Mouse (Mus musculus) heart, embryonic 16.5 days (tissue): ENCODE data around the gene Vat1l. TPM values are rescaled to one million over a fixed set of nuclear protein-coding genes. Genes with fewer than 3 reads are reported as not detected.

Experiments
- ATAC-seq: fragments of 200-750 bp; cut with Nextera tagmentation; replicated peaks from 2 replicates; pipeline ENCODE4 v1.8.0; 2017; ENCODE audit warnings: moderate number of reproducible peaks; ENCODE audit not compliant: insufficient read depth, low FRiP score; ENCODE audit errors: extremely low read depth
- H3K27ac ChIP-seq: fragments of 300-500 bp; sonication (generic); 2 replicates; pipeline ENCODE4 v1.5.1; 2014; ENCODE audit warnings: mild to moderate bottlenecking, low read length, control low read depth, moderate library complexity
- H3K27me3 ChIP-seq: fragments of 300-500 bp; sonication (generic); 2 replicates; pipeline ENCODE4 v1.6.1; 2014; ENCODE audit warnings: low read length, mixed read lengths; ENCODE audit not compliant: control insufficient read depth, insufficient read depth
- H3K36me3 ChIP-seq: fragments of 300-500 bp; sonication (generic); 2 replicates; pipeline ENCODE4 v1.6.1; 2014; ENCODE audit not compliant: control insufficient read depth, insufficient read depth
- H3K4me1 ChIP-seq: fragments of 300-500 bp; sonication (generic); 2 replicates; pipeline ENCODE4 v1.6.1; 2014; ENCODE audit warnings: low read length, mixed read lengths; ENCODE audit not compliant: control insufficient read depth, insufficient read depth
- H3K4me2 ChIP-seq: fragments of 300-500 bp; sonication (generic); 2 replicates; pipeline ENCODE4 v1.6.1; 2014; ENCODE audit warnings: low read depth, mild to moderate bottlenecking, control low read depth, low read length
- H3K4me3 ChIP-seq: fragments of 300-500 bp; sonication (generic); 2 replicates; pipeline ENCODE4 v1.5.1; 2014; ENCODE audit warnings: mild to moderate bottlenecking, control low read depth, low read length
- H3K9ac ChIP-seq: fragments of 300-500 bp; sonication (generic); 2 replicates; pipeline ENCODE4 v1.6.1; 2014; ENCODE audit warnings: low read length, control low read depth
- H3K9me3 ChIP-seq: fragments of 300-500 bp; sonication (generic); replicated peaks from 2 replicates; pipeline ENCODE4 v1.6.1; 2016; ENCODE audit warnings: low read length; ENCODE audit not compliant: control insufficient read depth
- WGBS: fragments of 180-500 bp; shearing (Covaris S2); extraction: QIAGEN DNeasy Blood & Tissue Kit; methylation state at CpG from one replicate; pipeline ENCODE4 v1.1.7; 2014; 5-methylcytosine and 5-hydroxymethylcytosine counted together
- polyA plus RNA-seq: library from polyadenylated mRNA; unstranded; fragments of >200 nt; fragmentation: Nextera tagmentation; extraction: Ambion mirVana; gene quantifications from 2 replicates; pipeline ENCODE4 v1.2.1, GENCODE M21; 2015

Gene Vat1l
- polyA plus RNA-seq, 1 experiment from 2014 or later, result 0.41 TPM

DNA sequence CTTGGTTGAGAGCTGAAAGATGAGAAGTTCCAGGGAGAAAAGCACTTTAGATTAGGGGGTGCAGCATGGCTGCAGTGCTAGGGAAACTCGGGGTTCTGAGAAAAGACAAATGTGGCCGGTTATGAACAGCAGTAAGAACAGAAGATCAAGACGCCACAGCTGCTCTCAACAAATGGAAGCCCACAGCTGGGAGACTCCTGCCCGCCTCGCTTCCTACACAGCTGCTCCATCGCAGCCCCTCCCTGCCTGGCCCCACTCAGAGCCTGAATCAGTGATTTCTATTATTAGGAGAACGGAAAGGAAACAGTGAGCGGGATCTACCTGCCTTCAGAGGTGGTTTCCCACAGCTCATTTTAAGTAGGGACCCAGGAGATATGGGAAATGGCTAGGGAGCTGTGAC is 69.1 kb downstream of the Vat1l start:
- no peak overlapping the region for H3K9ac ChIP-seq
- 67% methylated on average over 8 of the region's 8 CpGs for WGBS
- H3K4me3 ChIP-seq, result no peak overlapping the region
- no peaks in the 10 kb centered on the region for H3K36me3 ChIP-seq
- H3K27ac ChIP-seq, result no peak overlapping the region
- no peak for ATAC-seq
- H3K9me3 ChIP-seq, result no peaks in the 10 kb centered on the region
- H3K4me2 ChIP-seq, result no peak overlapping the region
- no peaks in the 10 kb centered on the region for H3K4me1 ChIP-seq
- no peaks in the 10 kb centered on the region for H3K27me3 ChIP-seq

DNA sequence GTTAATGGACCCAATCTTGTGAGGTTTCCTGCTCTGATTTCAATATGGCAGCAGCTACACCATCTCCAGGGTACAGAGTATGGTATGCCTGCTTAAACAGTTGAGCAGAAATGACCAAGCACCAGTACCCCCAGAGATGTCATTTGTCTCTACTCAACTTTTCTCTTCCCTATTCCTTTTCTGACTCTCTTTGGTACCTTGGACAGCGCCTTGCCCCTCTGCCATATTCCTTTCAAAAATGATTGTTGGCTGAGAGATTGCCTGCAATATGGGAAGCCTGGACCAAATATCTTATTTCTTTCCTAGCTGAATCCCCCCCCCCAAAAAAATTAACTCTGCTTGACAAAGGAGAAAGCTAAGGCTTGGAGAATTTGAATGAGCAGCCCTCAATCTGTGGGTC is 75.7 kb downstream of the Vat1l start:
- no peaks in the 10 kb centered on the region for H3K27me3 ChIP-seq
- no peaks in the 10 kb centered on the region for H3K4me1 ChIP-seq
- no peak overlapping the region for H3K4me3 ChIP-seq
- H3K4me2 ChIP-seq, result no peak overlapping the region
- no peaks in the 10 kb centered on the region for H3K9me3 ChIP-seq
- no peak for ATAC-seq
- no peaks in the 10 kb centered on the region for H3K36me3 ChIP-seq
- no peak overlapping the region for H3K27ac ChIP-seq
- 55% methylated on average over 1 of the region's 1 CpGs for WGBS
- H3K9ac ChIP-seq, result no peak overlapping the region

DNA sequence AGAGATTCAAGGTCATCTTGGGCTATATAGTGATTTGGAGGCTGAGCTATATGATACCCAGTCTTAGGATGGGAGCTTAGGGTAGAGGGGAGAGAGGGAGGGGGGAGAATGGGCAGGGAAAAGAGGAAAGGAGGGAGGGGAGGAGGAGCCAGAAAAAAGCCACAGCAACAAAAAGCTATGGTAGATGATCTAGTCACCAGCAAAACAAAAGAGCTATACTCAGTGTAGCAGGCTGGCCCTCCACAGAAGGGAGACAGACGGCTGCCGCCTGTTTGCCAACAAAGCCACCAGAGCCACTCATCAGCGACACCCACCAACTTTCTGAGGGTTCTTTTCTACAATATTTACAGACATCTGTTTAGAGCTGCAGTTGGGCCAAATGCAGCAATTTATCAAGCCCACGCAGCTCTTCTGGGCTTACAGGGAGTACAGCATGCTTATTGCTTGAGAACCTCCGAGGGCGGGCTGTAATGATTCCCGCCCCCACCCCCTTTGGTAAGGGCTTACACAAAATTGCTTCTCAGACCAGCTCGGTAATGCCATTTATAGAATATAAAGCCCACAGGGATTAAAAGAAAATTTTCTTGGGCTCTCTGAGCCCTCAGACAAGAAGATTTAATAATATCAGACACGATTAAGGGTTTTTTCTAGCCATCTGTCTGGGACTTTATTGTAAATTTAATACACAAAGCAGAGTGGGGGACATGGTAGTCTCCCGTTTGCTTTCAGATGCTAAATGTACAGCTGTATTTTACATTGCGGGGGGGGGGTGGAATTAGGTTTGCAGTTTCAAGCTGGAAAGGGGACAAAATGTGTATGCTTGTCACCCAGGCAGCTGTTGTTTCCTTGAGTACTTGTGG is 89.7 kb downstream of the Vat1l start:
- H3K4me3 ChIP-seq, result no peak overlapping the region
- H3K27ac ChIP-seq, result no peak overlapping the region
- H3K4me2 ChIP-seq, result no peak overlapping the region
- H3K9ac ChIP-seq, result no peak overlapping the region
- 71% methylated on average over 11 of the region's 11 CpGs for WGBS
- H3K36me3 ChIP-seq, result no peaks in the 10 kb centered on the region
- H3K9me3 ChIP-seq, result no peaks in the 10 kb centered on the region
- H3K4me1 ChIP-seq, result no peaks in the 10 kb centered on the region
- H3K27me3 ChIP-seq, result no peaks in the 10 kb centered on the region
- no peak for ATAC-seq

DNA sequence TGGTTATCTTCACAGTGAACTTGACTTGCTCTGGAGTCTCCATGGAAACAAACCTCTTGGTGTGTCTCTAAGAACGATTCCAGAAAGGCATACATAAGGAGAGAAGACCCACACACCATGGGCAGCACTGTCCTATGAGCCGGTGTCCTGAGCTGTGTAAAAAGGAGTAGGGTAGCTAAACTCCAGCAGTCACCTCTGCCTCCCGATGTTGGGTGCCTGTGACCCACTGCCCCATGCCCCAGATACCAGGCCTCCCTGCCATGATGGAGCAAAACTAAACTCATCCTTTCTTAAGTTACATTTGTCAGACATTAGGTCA is 90.3 kb downstream of the Vat1l start:
- ATAC-seq, result no peak
- Histone ChIP-seq H3K4me3 (no peak overlapping the region), H3K4me2 (no peak overlapping the region), H3K4me1 (no peaks in the 10 kb centered on the region), H3K9ac (no peak overlapping the region), H3K36me3 (no peaks in the 10 kb centered on the region), H3K9me3 (no peaks in the 10 kb centered on the region), H3K27ac (no peak overlapping the region), H3K27me3 (no peaks in the 10 kb centered on the region)
- WGBS, result 64% methylated on average over 3 of the region's 3 CpGs

DNA sequence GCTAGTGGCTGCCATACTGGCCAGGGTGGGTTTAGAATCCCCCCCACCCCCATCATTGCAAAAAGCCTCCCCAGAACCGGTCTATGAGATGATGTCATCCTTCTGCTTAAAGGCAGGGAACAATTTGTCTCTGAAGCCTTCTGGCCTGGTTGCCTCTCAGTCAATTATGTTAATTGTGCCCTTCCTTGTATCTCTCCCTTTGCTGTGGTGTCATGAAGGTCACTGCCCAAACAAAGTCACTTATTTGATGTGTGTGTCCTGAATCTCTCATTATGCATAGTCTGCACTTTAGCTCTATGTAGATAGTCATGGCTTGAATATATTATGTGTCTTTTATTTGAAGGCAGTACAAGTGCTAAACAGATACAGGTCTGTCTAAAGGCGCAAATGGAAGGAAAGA is 92.8 kb downstream of the Vat1l start:
- Histone ChIP-seq H3K36me3 (no peaks in the 10 kb centered on the region), H3K27me3 (no peaks in the 10 kb centered on the region), H3K4me1 (no peaks in the 10 kb centered on the region), H3K4me3 (no peak overlapping the region), H3K9me3 (no peaks in the 10 kb centered on the region), H3K9ac (no peak overlapping the region), H3K27ac (no peak overlapping the region), H3K4me2 (no peak overlapping the region)
- WGBS, result 53% methylated on average over 2 of the region's 2 CpGs
- ATAC-seq, result no peak

DNA sequence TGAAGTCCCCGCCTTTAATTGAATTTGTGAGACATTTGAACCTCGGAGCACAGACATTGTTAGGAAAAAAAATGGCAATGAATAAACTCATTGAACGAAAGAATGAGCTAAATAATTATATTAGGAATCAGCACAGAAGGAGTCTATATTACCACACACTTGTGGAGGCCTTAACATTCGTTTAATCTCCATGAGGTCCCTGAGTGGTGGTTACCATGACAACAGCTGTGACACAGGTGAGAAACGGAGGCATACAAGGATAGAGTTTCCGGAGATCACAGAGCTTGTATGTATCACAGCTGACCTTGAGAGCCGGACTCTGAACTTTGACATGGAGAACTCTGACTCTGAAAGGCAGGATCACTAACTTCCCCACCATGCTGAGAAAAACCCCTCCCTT is 94.7 kb downstream of the Vat1l start:
- Histone ChIP-seq H3K4me3 (no peak overlapping the region), H3K27me3 (no peaks in the 10 kb centered on the region), H3K27ac (no peak overlapping the region), H3K4me1 (no peaks in the 10 kb centered on the region), H3K4me2 (no peak overlapping the region), H3K9ac (no peak overlapping the region), H3K9me3 (no peaks in the 10 kb centered on the region), H3K36me3 (no peaks in the 10 kb centered on the region)
- ATAC-seq, result no peak
- WGBS, result 69% methylated on average over 7 of the region's 7 CpGs

DNA sequence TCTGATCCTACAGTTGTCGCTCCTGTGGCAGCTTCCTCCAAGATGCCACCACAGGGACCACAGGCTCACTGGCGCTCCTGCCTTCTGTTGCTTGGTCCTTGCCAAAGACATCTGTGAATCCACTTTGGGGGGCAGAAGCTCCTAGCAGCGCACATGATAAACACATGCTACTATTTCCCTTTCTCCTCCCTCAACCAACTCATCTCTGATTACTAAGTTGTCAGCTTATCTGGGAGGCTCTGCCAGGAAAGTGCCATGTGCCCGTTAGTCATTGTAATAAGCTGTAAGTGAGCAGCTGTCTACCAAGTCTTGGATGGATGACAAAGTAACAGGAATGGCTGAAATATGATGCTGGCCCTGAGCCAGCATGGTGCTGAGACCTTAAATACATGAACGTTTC is 100.9 kb downstream of the Vat1l start:
- Histone ChIP-seq H3K4me3 (no peak overlapping the region), H3K27me3 (no peaks in the 10 kb centered on the region), H3K4me2 (no peak overlapping the region), H3K27ac (no peak overlapping the region), H3K36me3 (no peaks in the 10 kb centered on the region), H3K9ac (no peak overlapping the region), H3K4me1 (no peaks in the 10 kb centered on the region), H3K9me3 (no peaks in the 10 kb centered on the region)
- no peak for ATAC-seq
- WGBS, result 68% methylated on average over 5 of the region's 5 CpGs

DNA sequence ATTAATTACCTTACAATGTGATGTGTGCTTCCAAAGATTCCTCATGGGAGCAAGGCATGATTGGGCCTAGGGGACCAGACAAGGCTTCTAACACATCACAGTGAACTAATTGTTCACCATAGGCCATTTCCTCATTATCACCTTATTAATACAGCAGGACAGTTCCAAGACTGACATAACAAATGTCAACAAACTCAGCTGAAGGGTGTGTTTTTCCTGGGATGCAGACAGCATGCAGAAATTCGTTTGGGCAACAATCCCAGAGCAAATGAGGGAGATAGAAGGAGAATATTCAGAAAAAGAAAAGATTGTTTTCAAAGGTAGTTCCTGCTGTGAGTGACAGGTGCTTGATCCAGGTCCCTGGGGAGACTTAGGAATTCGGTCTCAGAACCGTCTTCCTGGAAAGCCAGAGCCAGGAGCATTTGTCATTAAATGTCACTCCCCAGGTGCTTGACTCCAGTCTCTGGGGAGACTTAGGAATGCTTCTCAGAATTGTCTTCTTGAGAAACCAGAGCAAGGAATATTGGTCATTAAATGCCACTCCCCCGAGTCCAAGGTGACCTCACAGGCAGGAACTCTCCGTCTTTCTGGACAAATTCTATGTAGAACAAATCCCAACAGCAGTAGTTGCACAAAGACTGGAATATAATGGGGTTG is 109.4 kb downstream of the Vat1l start:
- 34% methylated on average over 5 of the region's 5 CpGs for WGBS
- Histone ChIP-seq H3K4me3 (no peak overlapping the region), H3K4me2 (no peak overlapping the region), H3K9ac (no peak overlapping the region), H3K27me3 (no peaks in the 10 kb centered on the region), H3K27ac (no peak overlapping the region), H3K9me3 (0 out of 2 replicates have a peak, but pooled peaks cover 2% of the 10 kb centered on the region), H3K36me3 (no peaks in the 10 kb centered on the region), H3K4me1 (no peaks in the 10 kb centered on the region)
- no peak for ATAC-seq

DNA sequence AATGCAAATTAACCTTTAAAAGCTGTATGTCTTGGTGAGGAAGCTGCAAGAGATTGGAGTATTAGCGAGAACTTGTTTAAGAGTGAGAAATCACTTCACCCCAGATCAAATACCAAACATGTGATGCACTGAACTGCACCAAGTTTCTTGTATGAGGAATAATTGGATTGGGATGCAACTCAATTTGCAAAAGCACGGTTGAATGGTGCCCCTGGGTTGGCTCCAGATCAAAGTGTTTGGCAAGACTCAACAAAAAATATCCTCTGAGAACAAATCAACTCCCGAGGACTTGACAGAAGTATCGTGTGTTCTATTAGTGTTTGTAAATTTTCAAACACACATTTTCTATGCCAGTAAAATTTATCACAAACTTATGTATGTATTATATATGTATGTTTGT is 112.7 kb downstream of the Vat1l start:
- Histone ChIP-seq H3K27me3 (no peaks in the 10 kb centered on the region), H3K4me3 (no peak overlapping the region), H3K9me3 (no peaks in the 10 kb centered on the region; the same call in 1 of the 2 replicates), H3K4me2 (no peak overlapping the region), H3K4me1 (no peaks in the 10 kb centered on the region), H3K27ac (no peak overlapping the region), H3K9ac (no peak overlapping the region), H3K36me3 (no peaks in the 10 kb centered on the region)
- 75% methylated on average over 4 of the region's 4 CpGs for WGBS
- no peak for ATAC-seq
